Mouse (Mus musculus): ENCODE results near the gene Ehmt2. TPM values are rescaled to one million over a fixed set of nuclear protein-coding genes. Genes with fewer than 3 reads are reported as not detected.

Gene Ehmt2
- polyA plus RNA-seq, 1 experiment: 130 TPM

- H3K4me1 ChIP-seq (ENCODE audit: control insufficient read depth, insufficient read depth, low read length): no peaks in the 10 kb centered on the region
- H3K27ac ChIP-seq (ENCODE audit: insufficient read depth, low read depth, low read length): no peak overlapping the region
- 71% methylated on average over 13 of the region's 13 CpGs for WGBS
- no peak for TF ChIP-seq POLR2A (IDR thresholded peaks at IDR 0.05; ENCODE audit: insufficient read depth, low read depth, low read length)
- TF ChIP-seq CTCF (IDR thresholded peaks at IDR 0.05; ENCODE audit: insufficient read depth, low read depth, low read length): no peak
- no peak overlapping the region for H3K4me3 ChIP-seq (ENCODE audit: insufficient read depth, low read depth, low read length)
Observed at GRCm38 (mm10) chr17:34861704-34862415, 36.4 kb upstream of the Ehmt2 start.

- WGBS: 66% methylated on average over 8 of the region's 8 CpGs
- Histone ChIP-seq H3K27ac (ENCODE audit: insufficient read depth, low read depth, low read length) (no peak within 1 kb of the TSS), H3K4me1 (ENCODE audit: control insufficient read depth, insufficient read depth, low read length) (no peaks in the 10 kb centered on the region), H3K4me3 (ENCODE audit: insufficient read depth, low read depth, low read length) (no peak within 1 kb of the TSS)
- TF ChIP-seq POLR2A (IDR thresholded peaks at IDR 0.05; ENCODE audit: insufficient read depth, low read depth, low read length): no peak
Observed at GRCm38 (mm10) chr17:34862416-34863081, 35.7 kb upstream of the Ehmt2 start, which contains the start of gene Cfb. TSS of gene Cfb (minus strand) at chr17:34862518.

DNA sequence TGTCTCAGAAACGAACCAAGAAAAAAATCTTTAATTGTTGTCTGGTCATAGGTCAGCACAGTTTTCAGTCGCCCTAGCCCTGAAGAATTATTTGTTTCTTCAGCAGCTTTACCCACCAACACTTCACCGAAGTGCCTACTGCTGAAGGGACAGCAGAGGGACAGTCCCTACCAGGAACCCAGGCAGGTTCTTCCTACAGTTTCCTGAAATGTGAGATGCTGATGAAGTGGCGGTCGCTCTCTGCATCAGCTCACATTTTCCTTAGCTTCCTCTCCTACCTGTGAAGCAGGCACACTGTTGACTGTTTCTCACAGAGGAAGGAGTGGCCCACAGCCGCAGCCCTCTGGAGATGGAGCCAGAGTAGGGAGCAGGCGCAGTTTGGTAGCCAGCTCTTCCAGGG, 32.3 kb upstream of the Ehmt2 start:
- Histone ChIP-seq H3K27ac (ENCODE audit: insufficient read depth, low read depth, low read length) (no peak overlapping the region), H3K4me3 (ENCODE audit: insufficient read depth, low read depth, low read length) (no peak overlapping the region), H3K4me1 (ENCODE audit: control insufficient read depth, insufficient read depth, low read length) (no peaks in the 10 kb centered on the region)
- TF ChIP-seq POLR2A (IDR thresholded peaks at IDR 0.05; ENCODE audit: insufficient read depth, low read depth, low read length) (no peak), CTCF (IDR thresholded peaks at IDR 0.05; ENCODE audit: insufficient read depth, low read depth, low read length) (no peak)
- 67% methylated on average over 7 of the region's 7 CpGs for WGBS

DNA sequence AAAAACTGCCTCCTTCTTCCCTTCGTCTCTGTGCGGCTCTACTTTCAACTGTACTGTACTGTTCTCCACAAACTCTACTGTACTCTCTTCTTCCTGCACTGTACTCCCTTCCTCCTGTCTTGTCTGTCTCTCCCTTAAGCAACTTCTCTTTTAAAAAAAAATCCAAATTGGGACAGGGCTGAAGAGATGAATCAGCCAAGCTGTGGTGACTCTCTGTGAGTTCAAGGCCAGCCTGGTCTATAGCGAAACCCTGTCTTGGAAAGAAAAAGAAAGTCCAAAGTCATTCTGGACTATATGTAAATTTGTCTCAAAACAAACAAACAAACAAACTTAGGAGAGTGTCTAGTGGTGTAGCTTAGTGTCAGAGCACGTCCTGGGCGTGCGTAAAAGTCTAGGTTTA, 23.9 kb upstream of the Ehmt2 start:
- 90% methylated on average over 6 of the region's 6 CpGs for WGBS
- no peak overlapping the region for H3K27ac ChIP-seq (ENCODE audit: insufficient read depth, low read depth, low read length)
- no peaks in the 10 kb centered on the region for H3K4me1 ChIP-seq (ENCODE audit: control insufficient read depth, insufficient read depth, low read length)
- H3K4me3 ChIP-seq (ENCODE audit: insufficient read depth, low read depth, low read length): no peak overlapping the region
- TF ChIP-seq POLR2A (IDR thresholded peaks at IDR 0.05; ENCODE audit: insufficient read depth, low read depth, low read length) (no peak), CTCF (IDR thresholded peaks at IDR 0.05; ENCODE audit: insufficient read depth, low read depth, low read length) (no peak)

DNA sequence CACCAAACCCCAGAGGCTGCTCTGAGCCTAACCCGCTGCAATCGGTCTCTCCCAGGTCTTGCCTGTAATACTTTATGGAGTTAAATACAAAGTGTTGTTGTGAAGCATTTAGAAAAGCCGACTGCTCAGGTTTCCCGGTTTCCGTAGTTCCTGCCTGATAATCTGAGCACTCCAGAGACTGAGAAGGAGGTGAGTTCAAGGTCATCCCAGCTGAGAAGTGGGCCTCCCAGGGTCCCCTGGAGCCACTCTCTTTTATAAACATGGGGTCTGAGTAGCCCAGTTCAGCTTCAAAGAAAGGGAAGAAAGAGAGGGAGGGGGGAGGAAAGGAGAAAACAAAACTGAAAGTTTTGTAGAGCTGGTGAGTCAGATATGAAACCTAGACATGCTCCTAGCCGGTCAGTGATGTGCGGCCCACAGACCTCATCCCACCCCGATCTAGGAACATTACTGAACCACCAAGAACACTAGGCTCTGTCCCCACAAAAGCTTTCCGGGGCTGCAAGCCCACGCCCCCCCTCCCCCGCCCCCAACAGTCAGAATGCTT, 18.9 kb upstream of the Ehmt2 start, which contains the start of gene Zbtb12:
Gene Zbtb12, plus strand, starts transcription at position 148 of the 544 bp plus-strand sequence.
- Histone ChIP-seq H3K4me1 (ENCODE audit: control insufficient read depth, insufficient read depth, low read length) (no peaks in the 10 kb centered on the region), H3K27ac (ENCODE audit: insufficient read depth, low read depth, low read length) (no peak within 1 kb of the TSS), H3K4me3 (ENCODE audit: insufficient read depth, low read depth, low read length) (no peak within 1 kb of the TSS)
- WGBS: 65% methylated on average over 11 of the region's 11 CpGs
- TF ChIP-seq CTCF (IDR thresholded peaks at IDR 0.05; ENCODE audit: insufficient read depth, low read depth, low read length): no peak

DNA sequence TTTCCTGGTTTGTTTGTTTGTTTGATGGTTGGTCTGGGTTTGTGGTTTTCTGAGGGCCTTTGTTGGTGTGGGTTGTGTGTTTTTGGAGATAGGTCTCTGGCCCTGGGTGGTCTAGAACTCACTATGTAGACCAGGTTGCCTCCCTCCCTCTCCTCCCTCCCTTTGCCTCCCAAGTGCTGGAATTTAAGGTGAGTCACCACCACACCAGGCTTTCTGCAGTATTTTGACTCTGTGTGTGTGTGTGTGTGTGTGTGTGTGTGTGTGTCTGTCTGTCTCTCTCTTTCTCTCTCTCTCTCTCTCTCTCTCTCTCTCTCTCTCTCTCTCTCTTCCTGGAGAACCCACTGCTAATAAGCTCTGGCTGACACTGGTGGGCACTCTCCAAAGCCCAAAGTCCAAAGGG, 17.1 kb upstream of the Ehmt2 start:
- H3K4me1 ChIP-seq (ENCODE audit: control insufficient read depth, insufficient read depth, low read length): no peaks in the 10 kb centered on the region

GRCm38 (mm10) chr17:34881683-34882310, 16.5 kb upstream of the Ehmt2 start, which contains the start of gene Gm20547:
TSS of gene Gm20547 (minus strand) at chr17:34882042.
- no peaks in the 10 kb centered on the region for H3K4me1 ChIP-seq (ENCODE audit: control insufficient read depth, insufficient read depth, low read length)
- no peak within 1 kb of the TSS for H3K27ac ChIP-seq (ENCODE audit: insufficient read depth, low read depth, low read length)
- no peak within 1 kb of the TSS for H3K4me3 ChIP-seq (ENCODE audit: insufficient read depth, low read depth, low read length)
- WGBS: 22% methylated on average over 15 of the region's 15 CpGs
- TF ChIP-seq CTCF (IDR thresholded peaks at IDR 0.05; ENCODE audit: insufficient read depth, low read depth, low read length): no peak
- TF ChIP-seq POLR2A (IDR thresholded peaks at IDR 0.05; ENCODE audit: insufficient read depth, low read depth, low read length): no peak

More for the DNA sequence above, 17.1 kb upstream of the Ehmt2 start:
- no peak overlapping the region for H3K4me3 ChIP-seq (ENCODE audit: insufficient read depth, low read depth, low read length)
- no peak overlapping the region for H3K27ac ChIP-seq (ENCODE audit: insufficient read depth, low read depth, low read length)
- no peak for TF ChIP-seq POLR2A (IDR thresholded peaks at IDR 0.05; ENCODE audit: insufficient read depth, low read depth, low read length)
- TF ChIP-seq CTCF (IDR thresholded peaks at IDR 0.05; ENCODE audit: insufficient read depth, low read depth, low read length): no peak

DNA sequence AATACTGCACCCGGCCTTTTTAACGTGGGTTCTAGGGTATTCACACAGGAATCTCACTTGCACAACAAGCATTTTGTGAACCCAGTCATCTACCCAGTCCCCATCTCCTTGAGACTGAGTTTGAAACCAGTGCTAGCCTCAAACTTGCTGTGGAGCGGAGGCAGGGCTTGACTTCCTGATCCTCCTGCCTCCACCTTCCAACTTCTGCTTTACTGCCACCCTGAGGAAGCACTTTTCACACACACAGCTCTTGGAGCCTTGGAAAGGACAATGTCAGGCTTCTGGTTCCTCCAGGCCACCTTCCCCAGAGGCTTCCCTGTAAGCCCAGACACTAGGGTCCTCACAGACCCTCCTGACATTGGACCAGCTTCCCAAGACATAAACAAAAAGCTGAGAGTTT, 14.9 kb upstream of the Ehmt2 start:
- 54% methylated on average over 3 of the region's 3 CpGs for WGBS
- Histone ChIP-seq H3K27ac (ENCODE audit: insufficient read depth, low read depth, low read length) (no peak overlapping the region), H3K4me3 (ENCODE audit: insufficient read depth, low read depth, low read length) (no peak overlapping the region), H3K4me1 (ENCODE audit: control insufficient read depth, insufficient read depth, low read length) (no peaks in the 10 kb centered on the region)
- TF ChIP-seq POLR2A (IDR thresholded peaks at IDR 0.05; ENCODE audit: insufficient read depth, low read depth, low read length): no peak
- no peak for TF ChIP-seq CTCF (IDR thresholded peaks at IDR 0.05; ENCODE audit: insufficient read depth, low read depth, low read length)

DNA sequence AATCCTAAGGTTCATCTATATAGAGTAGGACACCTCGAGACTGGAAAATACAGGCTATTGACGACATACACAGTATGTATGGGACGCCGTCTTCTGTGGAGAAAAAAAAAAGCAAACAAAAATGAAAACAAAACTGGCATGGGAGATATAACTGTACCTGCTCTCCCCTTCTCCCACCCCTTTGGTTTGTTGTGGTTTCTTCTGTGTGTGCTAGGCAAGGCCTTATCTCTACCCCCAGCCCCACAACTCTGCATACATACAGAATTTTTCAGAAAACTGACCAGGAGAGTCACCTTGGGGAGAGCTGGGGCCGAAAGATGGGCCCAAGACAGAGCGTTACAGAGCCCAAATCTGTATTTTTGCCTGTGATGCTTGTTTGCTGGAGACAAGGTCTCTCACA, 13.6 kb upstream of the Ehmt2 start:
- Histone ChIP-seq H3K4me3 (ENCODE audit: insufficient read depth, low read depth, low read length) (no peak overlapping the region), H3K4me1 (ENCODE audit: control insufficient read depth, insufficient read depth, low read length) (no peaks in the 10 kb centered on the region), H3K27ac (ENCODE audit: insufficient read depth, low read depth, low read length) (no peak overlapping the region)
- 92% methylated on average over 6 of the region's 6 CpGs for WGBS
- TF ChIP-seq POLR2A (IDR thresholded peaks at IDR 0.05; ENCODE audit: insufficient read depth, low read depth, low read length): no peak
- TF ChIP-seq CTCF (IDR thresholded peaks at IDR 0.05; ENCODE audit: insufficient read depth, low read depth, low read length): no peak
